Mouse (Mus musculus) ovary, postnatal 14 days (tissue): ENCODE results near the gene Cask.
"Not testable (repeated sequence)": the region's sequence is repeated elsewhere in the genome, so short reads cannot be mapped to it uniquely, and the experiment has no call there.

ENCODE experiments used
- DNase-seq: peaks from one replicate; pipeline ENCODE4 v3.0.0; 2022; ENCODE audit warnings: low spot score

Gene Cask

GRCm38 (mm10) chrX:13851285-13851684 is at the start of gene Cask:
TSS of gene Cask (minus strand) at chrX:13851367.
- DNase-seq, result no peak

- no peak for DNase-seq
Observed at GRCm38 (mm10) chrX:13889976-13890375, 38.8 kb upstream of the Cask start.

GRCm38 (mm10) chrX:13884348-13884747 is 33.2 kb upstream of the Cask start:
- DNase-seq, result no peak

- DNase-seq, result no peak
Observed at GRCm38 (mm10) chrX:13881969-13882368, 30.8 kb upstream of the Cask start.

DNA sequence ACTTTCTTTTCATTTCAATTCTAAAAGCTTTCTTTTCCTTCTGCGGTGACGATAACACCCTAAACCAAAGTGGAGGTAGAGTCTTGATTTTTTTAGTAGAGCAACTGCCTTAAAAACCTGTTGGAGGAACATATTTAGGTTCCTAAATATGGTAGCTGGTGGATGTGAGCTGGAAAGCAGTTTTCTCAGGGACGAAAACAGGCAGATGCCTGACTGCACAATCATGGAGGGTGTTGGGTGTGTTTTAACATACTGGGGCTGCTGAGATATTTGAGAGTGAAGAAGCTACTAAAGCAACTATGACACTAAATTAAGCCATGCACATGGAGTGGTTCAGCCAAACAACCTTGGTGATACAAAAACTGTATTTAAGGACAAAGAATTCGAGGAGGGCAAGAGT is 9.0 kb upstream of the Cask start:
- no peak for DNase-seq

- no peak for DNase-seq
Observed at GRCm38 (mm10) chrX:13859051-13859450, 7.9 kb upstream of the Cask start.

DNA sequence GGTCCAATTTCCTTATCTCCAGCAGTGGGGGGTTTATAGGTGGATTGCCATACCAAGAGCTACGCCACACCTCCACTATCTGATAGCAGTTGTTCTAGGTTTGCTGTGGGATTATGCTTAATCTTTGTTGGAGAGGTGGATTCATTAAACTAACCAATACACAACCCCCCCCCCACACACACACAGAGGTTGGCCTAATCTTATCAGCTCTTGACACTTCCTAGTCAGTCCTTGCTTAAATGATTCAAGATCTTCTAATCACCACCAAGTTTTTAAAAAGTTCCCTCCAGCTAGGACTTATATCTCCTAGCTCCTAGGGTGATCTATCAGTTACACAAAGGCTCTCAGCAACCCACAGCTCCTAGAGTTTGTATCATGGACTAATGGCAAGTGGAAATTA is 2.7 kb downstream of the Cask start:
- DNase-seq, result no peak

- no peak for DNase-seq
Observed at GRCm38 (mm10) chrX:13847502-13847851, 3.7 kb downstream of the Cask start.

DNA sequence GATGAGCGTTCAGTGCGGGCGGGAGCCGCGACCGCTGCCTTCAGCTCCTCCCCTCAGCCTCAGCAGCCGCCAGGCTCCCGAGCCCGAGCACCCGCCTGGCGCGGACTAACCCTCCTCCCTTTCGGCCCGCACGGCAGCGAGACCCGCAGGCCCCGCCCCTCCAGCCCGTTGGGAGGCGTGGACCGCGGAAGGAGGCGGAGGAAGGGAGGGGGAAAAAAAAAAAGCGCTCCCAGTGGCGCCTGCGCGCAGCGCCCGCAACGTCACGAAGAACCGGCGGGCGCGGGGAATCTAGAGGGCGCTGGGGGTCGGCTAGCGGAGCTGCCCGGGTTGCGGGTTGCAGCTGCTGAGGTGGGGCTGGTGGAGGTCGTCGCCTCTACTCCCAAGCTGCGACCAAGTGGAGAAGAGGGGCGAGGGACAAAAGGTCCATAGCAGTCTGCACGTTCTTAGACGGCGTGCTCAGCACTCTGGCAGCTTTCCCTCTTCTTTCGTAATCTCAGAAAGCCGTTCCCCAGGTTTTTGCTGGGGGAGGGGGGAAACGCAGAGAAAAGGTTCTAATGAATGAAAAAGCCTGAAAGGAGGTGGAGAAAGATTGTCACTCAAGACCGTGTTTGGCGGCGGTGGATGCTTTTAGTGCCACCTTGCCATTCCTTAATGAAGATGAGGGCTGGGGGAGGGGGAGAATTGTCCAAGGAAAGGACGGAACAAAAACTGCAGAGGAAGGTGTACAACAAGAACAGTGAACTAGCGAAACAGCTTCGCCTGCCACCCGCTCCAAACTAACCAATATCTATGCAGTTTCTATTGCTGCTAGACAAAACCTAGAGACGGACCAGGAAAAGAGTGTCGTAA is 4.3 kb downstream of the Cask start:
- peak; percentile 66 for DNase-seq

GRCm38 (mm10) chrX:13845858-13846652 is 5.1 kb downstream of the Cask start:
- DNase-seq, result no peak

- no peak for DNase-seq
Observed at GRCm38 (mm10) chrX:13845141-13845857, 5.9 kb downstream of the Cask start.

DNA sequence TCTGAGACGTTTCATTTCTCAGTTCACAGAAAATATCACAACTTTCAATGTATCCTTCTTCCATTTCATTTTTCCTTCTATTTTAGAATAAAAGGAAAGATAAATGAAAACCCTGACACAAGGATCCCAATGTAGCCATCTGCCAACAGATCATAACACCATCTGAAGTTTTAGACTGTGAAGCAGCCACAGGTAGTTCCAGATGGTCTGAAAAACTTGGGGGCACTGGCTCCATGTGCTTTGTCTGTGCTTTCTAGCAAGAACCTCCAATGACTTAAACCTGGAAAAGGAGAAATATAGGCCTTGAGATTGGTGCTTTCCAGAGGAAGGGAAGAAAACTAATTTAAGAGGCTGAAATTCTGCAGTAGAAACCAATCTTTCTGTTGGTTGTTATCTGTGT is 28.4 kb downstream of the Cask start:
- no peak for DNase-seq

GRCm38 (mm10) chrX:13798754-13799153 is 52.4 kb downstream of the Cask start:
- DNase-seq, result no peak

GRCm38 (mm10) chrX:13765672-13766071 is 85.5 kb downstream of the Cask start:
- DNase-seq, result no peak

DNA sequence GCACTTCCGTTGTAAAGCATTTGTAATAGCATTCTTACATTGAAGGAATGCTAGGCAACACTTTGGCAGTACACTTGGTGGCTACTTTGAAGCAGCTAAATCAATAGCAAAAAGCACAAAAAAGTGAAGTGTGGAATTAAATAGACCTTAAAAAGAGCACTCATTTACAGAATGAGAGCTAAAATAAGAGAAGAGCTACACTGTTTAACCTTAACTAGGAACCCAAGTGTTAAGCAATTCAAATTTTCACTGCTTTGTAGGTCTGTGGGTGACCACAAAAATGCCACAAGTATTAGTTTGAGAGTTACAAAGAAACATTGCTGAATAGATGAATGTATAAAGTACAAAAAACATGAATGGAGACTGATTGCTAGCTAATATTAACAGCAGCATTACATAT is 86.1 kb downstream of the Cask start:
- DNase-seq, result no peak

DNA sequence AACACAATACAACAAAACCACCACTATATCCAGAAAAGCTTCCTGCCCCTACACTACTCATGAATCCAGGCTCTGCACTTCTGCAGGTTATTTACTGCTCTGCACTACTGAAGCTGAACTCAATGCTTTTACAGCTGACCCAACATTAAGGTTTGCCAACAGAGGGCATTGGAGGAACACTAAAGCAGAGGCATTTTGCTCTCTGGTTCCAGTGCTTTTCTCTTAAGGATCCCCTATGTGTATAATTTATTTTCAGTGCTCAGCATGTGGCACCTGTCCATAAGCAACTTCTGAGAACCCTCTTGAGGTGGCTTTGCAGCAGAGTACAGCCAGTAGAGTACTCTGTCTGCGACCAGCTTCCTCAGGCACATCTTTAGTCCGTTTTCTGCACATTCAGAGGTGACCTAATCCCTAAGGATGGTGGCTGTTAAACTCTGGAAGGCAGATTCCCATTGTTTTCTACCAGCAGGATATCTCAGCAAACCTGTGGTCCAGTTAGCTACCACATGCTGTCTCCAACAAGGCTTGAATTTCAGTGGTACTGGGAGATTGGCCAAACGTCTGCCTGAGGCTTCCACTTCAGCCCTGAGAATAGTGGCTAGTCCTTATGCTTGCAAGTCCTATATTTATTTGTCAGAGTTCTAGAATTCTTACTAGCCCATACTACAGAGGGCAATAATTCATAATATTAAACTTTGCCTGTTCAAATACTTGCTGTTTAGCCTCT is 93.7 kb downstream of the Cask start:
- DNase-seq, result no peak

DNA sequence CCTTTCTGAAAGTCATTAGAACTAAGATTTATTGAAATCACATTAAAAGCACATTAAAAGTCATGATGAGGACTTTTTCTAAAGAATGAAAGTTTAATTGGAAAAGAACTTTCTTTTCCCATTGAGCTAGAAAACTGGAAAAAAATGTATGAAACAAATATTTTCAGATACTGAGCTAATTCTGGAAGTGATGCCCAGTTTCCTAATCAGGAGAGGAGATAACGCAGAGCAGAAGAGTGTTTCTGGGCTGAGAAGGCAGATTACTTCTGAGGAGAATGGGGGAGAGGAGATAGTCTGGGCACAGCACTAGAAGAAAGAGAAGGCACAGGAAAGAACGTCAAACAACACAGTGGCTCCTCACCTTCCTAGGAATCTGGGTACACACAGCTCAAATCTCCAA is 110.1 kb downstream of the Cask start:
- DNase-seq, result no peak

- not testable (repeated sequence) for DNase-seq
Observed at GRCm38 (mm10) chrX:13730785-13731184, 120.4 kb downstream of the Cask start.

- no peak for DNase-seq
Observed at GRCm38 (mm10) chrX:13729835-13730480, 121.2 kb downstream of the Cask start.

DNA sequence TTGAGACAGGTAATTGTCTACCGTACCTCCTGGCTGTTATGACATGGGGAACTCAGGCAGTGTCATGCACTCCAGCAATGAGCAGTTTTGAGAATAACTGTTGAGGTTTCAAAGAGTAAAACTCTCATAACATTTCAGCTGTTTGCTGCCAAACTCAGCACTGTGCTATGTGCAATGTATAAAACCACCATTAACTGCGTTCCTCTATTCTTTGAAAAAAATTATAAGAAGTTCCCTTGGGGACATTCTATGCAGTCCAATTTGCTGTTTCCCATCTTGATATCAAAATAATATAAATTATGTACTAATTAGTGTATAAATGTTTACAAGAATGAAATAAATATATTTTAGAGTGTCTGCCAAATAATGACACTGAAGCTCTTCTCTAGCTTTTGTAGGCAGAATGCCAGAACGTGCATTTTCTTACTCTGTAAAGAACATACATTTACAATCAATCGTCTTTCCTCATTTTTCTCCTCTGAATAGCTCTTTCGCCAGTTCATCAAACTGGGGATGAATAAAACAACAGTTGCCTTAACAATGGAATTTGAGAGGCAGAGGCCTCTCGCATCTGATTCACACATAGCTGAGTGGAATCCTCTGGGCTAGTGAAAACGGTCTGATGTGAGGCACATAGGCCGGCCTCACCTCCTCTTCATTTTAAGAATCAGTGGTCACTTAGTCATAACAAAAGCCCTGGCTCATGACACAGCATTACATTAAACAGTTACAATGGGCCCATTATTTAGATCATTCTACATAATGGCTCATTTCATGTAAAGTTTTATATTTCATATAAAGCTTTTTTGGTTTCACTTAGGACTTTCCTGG is 125.4 kb downstream of the Cask start:
- no peak for DNase-seq
